Mouse (Mus musculus) kidney, postnatal 0 days (tissue): ENCODE results near the gene Fcer1g. TPM values are rescaled to one million over a fixed set of nuclear protein-coding genes. Genes with fewer than 3 reads are reported as not detected.

Source experiments
- ATAC-seq: fragments of 200-750 bp; cut with Nextera tagmentation; replicated peaks from 2 replicates; pipeline ENCODE4 v1.8.0; 2017; ENCODE audit warnings: low read depth, moderate number of reproducible peaks, moderate TSS enrichment, moderate library complexity; ENCODE audit not compliant: low FRiP score
- DNase-seq: peaks from one replicate; pipeline ENCODE4 v3.0.0-alpha.2; 2016; ENCODE audit warnings: low spot score
- H3K27ac ChIP-seq: fragments of 300-500 bp; sonication (generic); 2 replicates; pipeline ENCODE4 v1.5.1; 2014; ENCODE audit warnings: mild to moderate bottlenecking
- H3K27me3 ChIP-seq: fragments of 300-500 bp; sonication (generic); 2 replicates; pipeline ENCODE4 v1.6.1; 2014; ENCODE audit warnings: low read length, mixed read lengths; ENCODE audit not compliant: insufficient read depth
- H3K36me3 ChIP-seq: fragments of 300-500 bp; sonication (generic); 2 replicates; pipeline ENCODE4 v1.6.1; 2014; ENCODE audit warnings: low read length, mixed read lengths; ENCODE audit not compliant: insufficient read depth
- H3K4me1 ChIP-seq: fragments of 300-500 bp; sonication (generic); replicated peaks from 2 replicates; pipeline ENCODE4 v1.6.1; 2014; ENCODE audit warnings: antibody characterized with exemption, low read length, mixed read lengths; ENCODE audit not compliant: insufficient read depth
- H3K4me2 ChIP-seq: fragments of 300-500 bp; sonication (generic); 2 replicates; pipeline ENCODE4 v1.6.1; 2014; ENCODE audit warnings: mild to moderate bottlenecking, low read length, moderate library complexity, mixed read lengths
- H3K4me3 ChIP-seq: fragments of 300-500 bp; sonication (generic); replicated peaks from 2 replicates; pipeline ENCODE4 v1.5.1; 2014; ENCODE audit warnings: low read depth, low read length
- H3K9ac ChIP-seq: fragments of 300-500 bp; sonication (generic); 2 replicates; pipeline ENCODE4 v1.6.1; 2014; ENCODE audit warnings: low read depth, low read length
- H3K9me3 ChIP-seq: fragments of 300-500 bp; sonication (generic); replicated peaks from 2 replicates; pipeline ENCODE4 v1.6.1; 2016; ENCODE audit warnings: low read length, inconsistent platforms, mixed read lengths
- CTCF ChIP-seq: IDR thresholded peaks from 2 replicates; pipeline ENCODE4 v1.5.1; 2016; ENCODE audit warnings: antibody characterized with exemption, low read depth, mild to moderate bottlenecking, moderate library complexity
- WGBS: fragments of 180-500 bp; shearing (Covaris S2); extraction: QIAGEN DNeasy Blood & Tissue Kit; methylation state at CpG from one replicate; pipeline ENCODE4 v1.1.7; 2014; 5-methylcytosine and 5-hydroxymethylcytosine counted together
- polyA plus RNA-seq: library from polyadenylated mRNA; unstranded; fragments of >200 nt; fragmentation: Nextera tagmentation; extraction: Ambion mirVana; gene quantifications from 2 replicates; pipeline ENCODE4 v1.2.1, GENCODE M21; 2015

Gene Fcer1g
- polyA plus RNA-seq, 1 experiment from 2014 or later = 50.1 TPM

GRCm38 (mm10) chr1:171232348-171232747, 1.8 kb downstream of the Fcer1g start:
- peaks cover 33% of the 10 kb centered on the region for H3K36me3 ChIP-seq
- H3K4me1 ChIP-seq = 0 out of 2 replicates have a peak, but pooled peaks cover 3% of the 10 kb centered on the region
- DNase-seq (no peak), ATAC-seq (no peak)
- H3K4me2 ChIP-seq = no peak overlapping the region
- no peak overlapping the region for H3K9ac ChIP-seq
- no peak overlapping the region for H3K27ac ChIP-seq
- H3K4me3 ChIP-seq = no peak overlapping the region
- no peaks in the 10 kb centered on the region for H3K27me3 ChIP-seq
- H3K9me3 ChIP-seq = no peaks in the 10 kb centered on the region
- WGBS = 83% methylated on average over 5 of the region's 5 CpGs
- TF ChIP-seq CTCF = no peak

- TF ChIP-seq CTCF = no peak
- ATAC-seq (no peak), DNase-seq (no peak)
- peaks cover 28% of the 10 kb centered on the region for H3K36me3 ChIP-seq
- H3K27me3 ChIP-seq = no peaks in the 10 kb centered on the region
- H3K4me3 ChIP-seq = no peak overlapping the region
- 0 out of 2 replicates have a peak, but pooled peaks cover 3% of the 10 kb centered on the region for H3K4me1 ChIP-seq
- H3K4me2 ChIP-seq = no peak overlapping the region
- WGBS = 76% methylated on average over 4 of the region's 4 CpGs
- no peaks in the 10 kb centered on the region for H3K9me3 ChIP-seq
- H3K27ac ChIP-seq = no peak overlapping the region
- no peak overlapping the region for H3K9ac ChIP-seq
Measured at GRCm38 (mm10) chr1:171231844-171232243, 2.3 kb downstream of the Fcer1g start.

- no peaks in the 10 kb centered on the region for H3K9me3 ChIP-seq
- peak; percentile 38; the same call in 1 of the 2 replicates for ATAC-seq
- H3K4me2 ChIP-seq = no peak overlapping the region
- no peak for DNase-seq
- H3K27ac ChIP-seq = peak overlapping the region; percentile 31; the same call in 1 of the 2 replicates
- H3K4me1 ChIP-seq = 0 out of 2 replicates have a peak, but pooled peaks cover 3% of the 10 kb centered on the region
- H3K36me3 ChIP-seq = peaks cover 16% of the 10 kb centered on the region
- no peaks in the 10 kb centered on the region for H3K27me3 ChIP-seq
- WGBS = 53% methylated on average over 3 of the region's 3 CpGs
- no peak overlapping the region for H3K4me3 ChIP-seq
- no peak overlapping the region for H3K9ac ChIP-seq
- TF ChIP-seq CTCF = no peak
Measured at GRCm38 (mm10) chr1:171230215-171230614, 4.0 kb downstream of the Fcer1g start.

GRCm38 (mm10) chr1:171229750-171230149, 4.4 kb downstream of the Fcer1g start:
- Histone ChIP-seq H3K4me2 (no peak overlapping the region), H3K4me1 (0 out of 2 replicates have a peak, but pooled peaks cover 3% of the 10 kb centered on the region), H3K27ac (0 out of 2 replicates have a peak overlapping the region, but pooled peaks have one; percentile 31), H3K27me3 (no peaks in the 10 kb centered on the region), H3K36me3 (peaks cover 12% of the 10 kb centered on the region), H3K4me3 (no peak overlapping the region), H3K9me3 (no peaks in the 10 kb centered on the region), H3K9ac (no peak overlapping the region)
- 56% methylated on average over 6 of the region's 6 CpGs for WGBS
- DNase-seq (no peak), ATAC-seq (no peak)
- no peak for TF ChIP-seq CTCF

GRCm38 (mm10) chr1:171227879-171228278, 6.3 kb downstream of the Fcer1g start:
- DNase-seq = no peak
- H3K4me1 ChIP-seq = 0 out of 2 replicates have a peak, but pooled peaks cover 6% of the 10 kb centered on the region
- no peaks in the 10 kb centered on the region for H3K9me3 ChIP-seq
- no peak for ATAC-seq
- H3K9ac ChIP-seq = no peak overlapping the region
- H3K27ac ChIP-seq = no peak overlapping the region
- H3K4me3 ChIP-seq = no peak overlapping the region
- no peaks in the 10 kb centered on the region for H3K27me3 ChIP-seq
- no peaks in the 10 kb centered on the region for H3K36me3 ChIP-seq
- 95% methylated on average over 1 of the region's 1 CpGs for WGBS
- no peak for TF ChIP-seq CTCF
- H3K4me2 ChIP-seq = no peak overlapping the region

- Histone ChIP-seq H3K9me3 (no peaks in the 10 kb centered on the region), H3K27ac (no peak overlapping the region), H3K4me3 (no peak overlapping the region), H3K27me3 (no peaks in the 10 kb centered on the region), H3K4me1 (peaks cover 6% of the 10 kb centered on the region; the same call in 1 of the 2 replicates), H3K9ac (no peak overlapping the region), H3K4me2 (no peak overlapping the region), H3K36me3 (no peaks in the 10 kb centered on the region)
- ATAC-seq (no peak), DNase-seq (no peak)
- 55% methylated on average over 4 of the region's 4 CpGs for WGBS
- no peak for TF ChIP-seq CTCF
Measured at GRCm38 (mm10) chr1:171226780-171227179, 7.4 kb downstream of the Fcer1g start.

GRCm38 (mm10) chr1:171224857-171225256, 9.3 kb downstream of the Fcer1g start, which contains the start of gene Apoa2:
Gene Apoa2 (plus strand): TSS chr1:171225054.
- TF ChIP-seq CTCF = no peak
- no peaks in the 10 kb centered on the region for H3K9me3 ChIP-seq
- DNase-seq (no peak), ATAC-seq (no peak)
- H3K4me1 ChIP-seq = peaks cover 11% of the 10 kb centered on the region
- WGBS = 63% methylated on average over 5 of the region's 5 CpGs
- no peak within 1 kb of the TSS; the same call in 1 of the 2 replicates for H3K27ac ChIP-seq
- no peaks in the 10 kb centered on the region for H3K27me3 ChIP-seq
- no peak within 1 kb of the TSS for H3K9ac ChIP-seq
- H3K4me3 ChIP-seq = no peak within 1 kb of the TSS
- peaks cover under 1% of the 10 kb centered on the region for H3K36me3 ChIP-seq
- no peak within 1 kb of the TSS for H3K4me2 ChIP-seq
